Mouse (Mus musculus): ENCODE measurements around the gene Dnah10. TPM values are rescaled to one million over a fixed set of nuclear protein-coding genes. Genes with fewer than 3 reads are reported as not detected.

Gene Dnah10
- total RNA-seq, 2 experiments from 2014 or later, result 0.32 to 0.56 TPM

DNA sequence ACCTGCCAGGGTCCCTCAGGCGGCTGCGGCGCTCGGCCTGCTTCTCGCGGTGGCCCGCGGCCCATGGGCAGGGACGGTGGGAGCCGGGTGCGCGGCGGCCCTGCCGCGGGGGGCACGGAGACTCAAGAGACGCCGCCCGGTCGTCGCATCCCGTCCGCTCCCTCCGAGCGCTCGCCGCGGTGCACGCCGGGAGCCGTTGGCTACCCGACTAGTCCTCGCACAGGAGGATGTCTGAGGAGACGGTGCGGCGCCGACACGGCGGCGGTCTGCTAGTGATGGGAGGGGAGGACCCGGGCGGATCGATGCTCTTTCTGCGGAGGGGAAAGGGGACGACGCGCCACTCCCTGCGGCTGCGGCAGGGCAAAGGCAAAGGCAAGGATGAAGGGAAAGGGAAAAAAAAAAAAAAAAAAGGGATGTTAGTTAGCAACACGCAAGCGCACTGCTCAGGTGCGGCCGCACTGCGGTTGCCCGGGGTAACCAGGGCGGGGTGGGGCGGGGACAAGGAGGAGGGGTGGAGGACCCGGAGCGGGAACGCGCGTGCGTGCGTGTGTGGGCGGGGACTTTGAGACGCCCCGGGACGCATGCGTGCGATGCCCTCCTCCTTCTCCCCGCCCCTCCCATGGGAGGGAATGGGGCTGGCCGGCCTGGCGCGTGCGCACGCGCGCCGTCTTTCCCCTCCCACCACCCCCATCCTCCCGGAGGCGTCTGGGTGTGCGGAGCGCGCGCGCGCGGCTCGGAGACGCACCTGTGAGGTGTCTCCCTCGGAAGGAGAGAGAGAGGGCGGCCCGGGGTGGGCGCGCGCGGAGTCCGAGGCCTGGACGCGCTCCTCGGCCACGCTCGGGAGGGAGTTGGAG, 137.4 kb downstream of the Dnah10 start, which contains the start of the genes Ccdc92 and Zfp664:
Gene Ccdc92 (minus strand): TSS at position 412 of the 854 bp plus-strand sequence.
Gene Zfp664 (plus strand): TSS at position 679 of the 854 bp plus-strand sequence.
- DNase-seq (ENCODE audit: extremely low spot score in 1 of 2, low spot score in 1 of 2), result peak; percentile 89 to 92

- no peak for DNase-seq (ENCODE audit: extremely low spot score in 1 of 2, low spot score in 1 of 2)
Observed at GRCm38 (mm10) chr5:124862871-124863741, 138.2 kb downstream of the Dnah10 start.

DNA sequence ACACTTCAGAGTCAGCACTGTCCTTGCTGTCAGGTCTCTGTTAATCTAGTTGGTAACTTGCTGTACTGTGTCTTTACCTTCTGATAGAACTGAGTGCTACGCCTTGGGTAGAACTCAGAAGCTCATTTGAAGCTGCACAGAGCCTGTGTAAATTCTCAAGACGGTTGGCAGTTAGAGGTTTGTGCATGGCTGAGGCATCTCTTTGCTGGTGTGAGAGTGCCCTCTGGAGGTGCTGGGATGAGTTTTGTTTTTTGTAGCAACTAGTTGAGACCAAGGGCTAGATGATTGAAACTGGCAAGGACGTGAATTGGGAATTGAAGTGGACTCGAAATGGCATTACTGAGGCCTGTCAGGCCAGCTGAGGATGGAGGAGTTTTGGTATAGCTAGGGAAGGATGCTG, 144.1 kb downstream of the Dnah10 start:
- DNase-seq (ENCODE audit: extremely low spot score in 1 of 2, low spot score in 1 of 2), result peak; percentile 37 to 73

DNA sequence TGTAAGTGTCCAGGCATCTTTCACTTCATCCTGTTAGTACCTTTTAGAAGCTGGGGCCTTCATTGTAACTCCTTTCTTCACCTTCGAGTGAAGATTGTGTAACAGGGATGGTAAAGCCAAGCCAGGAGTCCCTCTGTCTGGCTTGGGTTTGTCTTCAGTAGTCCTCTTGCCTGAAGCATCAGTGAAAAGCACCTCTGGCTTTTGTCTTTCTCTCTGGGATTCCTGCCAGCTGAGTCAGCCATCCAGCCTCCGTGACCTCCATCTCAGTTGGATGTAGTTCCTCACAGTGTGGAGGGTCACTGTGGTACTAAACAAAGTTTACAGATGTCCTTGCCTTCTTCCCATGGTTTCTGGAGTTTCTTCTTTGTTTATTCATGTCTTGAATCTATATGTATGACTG, 147.1 kb downstream of the Dnah10 start:
- no peak for DNase-seq (ENCODE audit: extremely low spot score in 1 of 2, low spot score in 1 of 2)

- no peak for DNase-seq (ENCODE audit: extremely low spot score in 1 of 2, low spot score in 1 of 2)
Observed at GRCm38 (mm10) chr5:124873096-124873495, 148.2 kb downstream of the Dnah10 start.

DNA sequence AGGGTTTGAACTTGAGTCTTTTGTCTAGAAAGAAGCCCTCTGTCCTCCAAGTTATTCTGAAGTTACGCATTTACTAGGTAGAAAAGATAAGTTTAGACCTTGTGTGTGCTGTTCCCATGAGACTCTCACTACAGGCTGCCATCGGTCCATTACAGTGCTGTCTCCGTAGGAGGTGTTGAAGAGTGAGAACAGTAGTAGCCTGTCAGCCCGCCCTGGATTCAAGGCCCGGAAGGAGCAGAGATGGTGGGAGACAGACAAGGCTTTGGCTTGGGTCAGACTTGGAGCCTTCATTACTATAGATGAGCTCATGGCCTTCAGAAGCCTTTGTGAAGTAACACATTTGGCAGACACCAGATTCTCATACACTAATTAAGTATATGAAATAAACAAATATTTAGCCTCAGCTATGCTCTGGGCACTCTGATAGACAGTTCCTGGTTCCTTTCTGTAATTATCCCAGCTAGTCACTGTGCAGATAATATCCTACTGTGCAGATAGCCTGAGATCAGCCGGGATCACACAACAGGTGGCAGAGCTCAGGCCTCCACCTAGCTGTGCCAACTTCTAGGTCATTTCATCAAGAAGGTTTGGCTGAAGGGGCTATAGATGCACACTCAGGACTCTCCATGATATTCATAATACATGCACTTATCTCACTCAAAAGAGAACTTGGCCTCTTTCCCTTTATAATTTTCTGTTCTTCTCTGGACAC, 149.2 kb downstream of the Dnah10 start:
- DNase-seq (ENCODE audit: extremely low spot score in 1 of 2, low spot score in 1 of 2), result no peak

GRCm38 (mm10) chr5:124879251-124879650, 154.4 kb downstream of the Dnah10 start:
- no peak for DNase-seq (ENCODE audit: extremely low spot score in 1 of 2, low spot score in 1 of 2)

DNA sequence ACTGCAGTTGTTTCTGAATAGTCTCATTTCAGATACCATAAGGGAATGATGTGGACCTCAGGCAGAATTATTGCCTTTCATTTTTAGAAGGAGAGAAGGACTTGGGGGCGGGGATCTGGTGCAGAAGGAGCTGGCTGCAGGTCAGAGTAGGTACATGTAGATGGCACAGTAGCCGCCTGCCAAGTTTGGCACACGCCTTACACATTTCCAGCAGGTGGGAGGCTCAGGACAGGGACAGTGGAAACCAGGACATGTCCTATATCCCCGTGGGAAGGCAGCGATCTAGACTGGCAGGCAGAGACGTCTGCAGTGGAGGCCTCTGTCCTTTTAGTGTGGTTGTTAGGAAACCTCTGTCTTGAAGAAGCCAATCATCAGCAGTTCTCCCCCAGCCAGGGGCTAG, 154.9 kb downstream of the Dnah10 start:
- no peak for DNase-seq (ENCODE audit: extremely low spot score in 1 of 2, low spot score in 1 of 2)

- peak; percentile 43 to 44 for DNase-seq (ENCODE audit: extremely low spot score in 1 of 2, low spot score in 1 of 2)
Observed at GRCm38 (mm10) chr5:124883877-124884276, 159.0 kb downstream of the Dnah10 start.

Other genes with a start within 250 kb of the Dnah10 start
- gene Rilpl2, start 246.7 kb upstream of the Dnah10 start, total RNA-seq (2021), result 10 to 100 TPM; 18.7 to 22.7 TPM
- gene Snrnp35, start 242.0 kb upstream of the Dnah10 start, total RNA-seq (2021), result 10 to 100 TPM; 20.6 to 25.9 TPM
- 10 to 100 TPM; 57.4 to 62.4 TPM for gene Rilpl1, start 193.7 kb upstream of the Dnah10 start, total RNA-seq (2021)
- 100 to 1,000 TPM in 1 of 2 experiments, 10 to 100 TPM in 1; 90.0 to 104 TPM for gene Tmed2, start 184.4 kb upstream of the Dnah10 start, total RNA-seq (2021)
- 10 to 100 TPM; 23.7 to 31.3 TPM for gene Ddx55, start 172.2 kb upstream of the Dnah10 start, total RNA-seq (2021)
- gene Eif2b1, start 146.0 kb upstream of the Dnah10 start, total RNA-seq (2021), result 10 to 100 TPM; 32.6 to 49.0 TPM
- 10 to 100 TPM; 29.5 to 32.8 TPM for gene Gtf2h3, start 145.9 kb upstream of the Dnah10 start, total RNA-seq (2021)
- 10 to 100 TPM; 53.5 to 68.2 TPM for gene Atp6v0a2, start 96.5 kb upstream of the Dnah10 start, total RNA-seq (2021)
- 10 to 100 TPM; 70.7 to 76.3 TPM for gene Ccdc92, start 137.3 kb downstream of the Dnah10 start, total RNA-seq (2021)
- gene Zfp664, start 137.6 kb downstream of the Dnah10 start, total RNA-seq (2021), result 10 to 100 TPM; 60.8 to 68.3 TPM

All from layer of hippocampus, postnatal 25 days (tissue).